Mouse (Mus musculus) liver, adult 2 months (tissue): ENCODE data around the gene Cybc1.

Source experiments
- CTCF ChIP-seq: fragments of 200-500 bp; IDR thresholded peaks from 2 replicates; pipeline ENCODE4 v1.5.1; 2011; ENCODE audit warnings: low read depth, low read length, control low read depth
- POLR2A ChIP-seq: fragments of 200-500 bp; IDR thresholded peaks from 2 replicates; pipeline ENCODE4 v1.6.1; 2011; ENCODE audit warnings: low read length, control low read depth; ENCODE audit not compliant: insufficient read depth; ENCODE audit errors: extremely low read depth

DNA sequence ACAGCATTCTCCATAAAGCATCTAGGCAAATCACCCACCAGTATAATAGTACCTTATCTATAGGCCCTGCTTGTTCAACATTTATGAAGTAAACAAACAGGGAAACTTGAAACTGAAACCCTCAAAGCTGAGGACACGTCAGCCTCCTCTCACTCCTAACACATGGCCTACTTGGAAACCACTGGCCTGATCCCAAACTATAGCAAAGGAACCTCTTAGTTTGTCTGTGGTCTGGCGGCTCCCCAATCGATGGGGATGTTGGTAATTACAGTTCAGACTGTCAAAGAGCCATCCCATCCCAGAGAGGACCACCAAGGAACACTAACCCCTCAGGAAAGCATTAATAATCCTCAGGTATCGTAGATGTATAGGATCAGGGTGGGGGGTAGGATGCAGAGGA is 29.3 kb downstream of the Cybc1 start:
- TF ChIP-seq CTCF (no peak), POLR2A (no peak)
